Mouse (Mus musculus): ENCODE data around the gene Jazf1.

DNA sequence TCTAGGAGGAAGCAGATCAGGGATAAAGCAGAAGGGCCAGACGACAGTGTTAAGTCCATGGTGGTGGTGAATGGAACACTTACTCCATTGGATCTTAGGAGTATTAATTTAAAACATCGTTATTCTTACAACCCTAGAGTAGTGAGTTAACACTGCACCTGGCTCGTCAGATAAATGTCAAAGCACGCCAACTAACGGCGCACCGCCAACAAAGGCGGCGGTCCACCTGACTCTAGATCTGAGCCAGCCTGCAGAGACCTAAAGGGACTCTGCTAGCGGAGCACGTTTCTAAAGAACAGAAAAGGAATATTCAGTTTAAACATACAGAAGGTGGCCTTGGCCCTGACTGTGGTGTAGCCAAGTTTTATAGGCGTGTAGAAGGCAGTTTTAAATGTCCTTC, 139.1 kb downstream of the Jazf1 start:
- TF ChIP-seq EP300 (IDR thresholded peaks at IDR 0.05; ENCODE audit: low read depth) (no peak), CTCF (IDR thresholded peaks at IDR 0.05; ENCODE audit: low read depth) (no peak)

Measured in liver, embryonic 14.5 days (tissue).